In the genomic region with DNA sequence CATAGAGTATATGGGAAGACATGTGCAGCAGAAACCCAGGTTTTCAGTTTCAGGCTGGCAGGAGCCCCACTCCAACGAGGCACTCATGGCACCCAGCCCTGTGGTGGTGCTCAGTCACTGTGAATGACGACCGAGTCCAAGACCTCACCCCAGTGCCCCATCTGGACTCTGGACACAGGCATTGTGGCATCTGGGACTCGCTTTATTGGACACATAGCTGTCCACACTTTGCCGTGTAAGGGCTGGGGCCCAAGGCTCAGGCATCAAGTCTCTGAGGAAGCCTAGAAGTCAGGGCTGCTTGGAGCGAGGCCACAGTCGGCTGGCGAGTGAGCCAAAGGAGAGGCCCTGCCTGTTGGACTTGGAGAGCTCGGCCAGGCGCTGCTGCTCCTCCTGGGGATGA, we compare ENCODE assay signal across 33 mouse cellular contexts. TPM values are rescaled to one million over a fixed set of nuclear protein-coding genes. Genes with fewer than 3 reads are reported as not detected.
A peak's percentile ranks its signal among the peaks of the same experiment; 100 is the strongest.
DNase-seq lines count a peak whose midpoint lies in the region; ATAC-seq lines count a peak whose summit lies in the region.
"Had no signal": no experiment of that assay in that cellular context is flagged by ENCODE, and none has a peak within 500 bp of the region (broad histone marks: within the 10 kb centered on the region; RNA-seq: fewer than 3 reads in every experiment).

No protein-coding gene starts in this region.

- H3K4me3 ChIP-seq in kidney, embryonic 15.5 days (replicated peaks), result no peak overlapping the region
- H3K4me3 ChIP-seq: embryonic facial prominence, embryonic 13.5 days; erythroblast, embryonic 14.5 days; forebrain, embryonic 12.5 days; left cerebral cortex, adult 2 months; limb, embryonic 10.5 days; liver, embryonic 15.5 days; lung, embryonic 15.5 days; megakaryocyte, embryonic 14.5 days; neural tube, embryonic 12.5 days had no signal

- DNase-seq in adrenal gland, adult 2 months, result peak; percentile 32
- no peak for DNase-seq in adrenal gland, adult 18-20 months (ENCODE audit: low spot score in 2 of 2)
- peak; percentile 26 to 38 for DNase-seq in cerebellum, postnatal 25 days
- no peak for DNase-seq in cerebellum, adult 9-10 months
- DNase-seq in kidney, adult 8-10 months, result peak; percentile 57 to 61
- peak; percentile 66 for DNase-seq in adipocyte (ENCODE audit: low spot score)
- no peak for DNase-seq in frontal cortex, postnatal 36 days (ENCODE audit: low spot score in 2 of 2)
- DNase-seq: cerebellum, postnatal 36 days; embryo, embryonic 11 days; gastrocnemius, postnatal 36 days; liver; lung, postnatal 36 days; midbrain, embryonic 14.5 days; right cerebral cortex, postnatal 4 days; thymus, adult 18-20 months; thymus, postnatal 36 days had no signal

- H3K27ac ChIP-seq in kidney, embryonic 15.5 days, result no peak overlapping the region
- H3K27ac ChIP-seq: embryonic facial prominence, embryonic 13.5 days; forebrain, embryonic 12.5 days; hindbrain, embryonic 14.5 days; left cerebral cortex, adult 2 months; limb, embryonic 10.5 days; liver, embryonic 15.5 days; lung, embryonic 15.5 days; neural tube, embryonic 12.5 days had no signal

- H3K9ac ChIP-seq in kidney, embryonic 15.5 days, result no peak overlapping the region
- H3K9ac ChIP-seq: embryonic facial prominence, embryonic 13.5 days; forebrain, embryonic 12.5 days; hindbrain, embryonic 14.5 days; liver, embryonic 15.5 days; lung, embryonic 15.5 days; neural tube, embryonic 12.5 days had no signal

- H3K4me2 ChIP-seq in kidney, embryonic 15.5 days, result no peak overlapping the region
- H3K4me2 ChIP-seq: embryonic facial prominence, embryonic 13.5 days; forebrain, embryonic 12.5 days; hindbrain, embryonic 14.5 days; liver, embryonic 15.5 days; lung, embryonic 15.5 days; neural tube, embryonic 12.5 days had no signal

- 90% methylated on average over 10 of the region's 10 CpGs for WGBS in kidney, embryonic 15.5 days

- no peak for ATAC-seq in kidney, embryonic 15.5 days (replicated peaks; ENCODE audit: low FRiP score)
- ATAC-seq: activated CD4-positive, CD25-positive, alpha-beta regulatory T cell, adult 4 months had no signal

- H3K4me1 ChIP-seq in kidney, embryonic 15.5 days, result peaks cover 25% of the 10 kb centered on the region

- H3K36me3 ChIP-seq in kidney, embryonic 15.5 days, result peaks cover 59% of the 10 kb centered on the region

- no peaks in the 10 kb centered on the region for H3K9me3 ChIP-seq in kidney, embryonic 15.5 days (replicated peaks)
- H3K9me3 ChIP-seq: embryonic facial prominence, embryonic 13.5 days; forebrain, embryonic 12.5 days; limb, embryonic 10.5 days; liver, embryonic 15.5 days; lung, embryonic 15.5 days; megakaryocyte, embryonic 14.5 days; neural tube, embryonic 12.5 days had no signal

- peaks cover 33% of the 10 kb centered on the region for H3K27me3 ChIP-seq in kidney, embryonic 15.5 days
- H3K27me3 ChIP-seq: neural tube, embryonic 12.5 days had no signal

RNA-seq across cellular contexts. Expression of gene Dll3, which starts 3.6 kb away (rescaled TPM):
- total RNA-seq in adrenal gland, adult 2 months (2021), result under 1 TPM in 1 of 2 experiments, not detected in 1; 0.10 TPM
- 0.16 and 0.29 TPM in 2 replicates for polyA plus RNA-seq in adrenal gland, adult 2 months (2012; rRNA removed)
- total RNA-seq in adrenal gland, adult 18-20 months (2021), result under 1 TPM in 1 of 2 experiments, not detected in 1; 0.35 TPM
- 0.52 and 0.63 TPM in 2 replicates for polyA plus RNA-seq in kidney, embryonic 15.5 days (2015; fragmentation: Nextera tagmentation; extraction: Ambion mirVana)
- total RNA-seq: gastrocnemius, adult 18-20 months; gastrocnemius, postnatal 36 days; heart, adult 8-10 months; heart, postnatal 25 days had no signal
- polyA plus RNA-seq: erythroblast, embryonic 14.5 days; liver, embryonic 15.5 days had no signal

RNA-seq across cellular contexts. Expression of gene Timm50, which starts 6.2 kb away (rescaled TPM):
- total RNA-seq in adrenal gland, adult 2 months (2021), result 10 to 100 TPM; 66.6 to 99.9 TPM
- 90.5 and 101 TPM in 2 replicates for polyA plus RNA-seq in adrenal gland, adult 2 months (2012; rRNA removed)
- total RNA-seq in adrenal gland, adult 18-20 months (2021), result 10 to 100 TPM; 72.4 to 98.0 TPM
- 154 and 160 TPM in 2 replicates for polyA plus RNA-seq in kidney, embryonic 15.5 days (2015; fragmentation: Nextera tagmentation; extraction: Ambion mirVana)

RNA-seq across cellular contexts. Expression of gene Selenov, which starts 14.7 kb away (rescaled TPM):
- not detected for total RNA-seq in adrenal gland, adult 2 months (2021)
- 0.19 TPM in 1 of 2 replicates, not detected in the other for polyA plus RNA-seq in adrenal gland, adult 2 months (2012; rRNA removed)
- not detected for total RNA-seq in adrenal gland, adult 18-20 months (2021)
- polyA plus RNA-seq in kidney, embryonic 15.5 days (2015; fragmentation: Nextera tagmentation; extraction: Ambion mirVana), result 0.42 and 0.57 TPM in 2 replicates
- total RNA-seq: gastrocnemius, adult 18-20 months; gastrocnemius, postnatal 36 days; heart, adult 8-10 months; heart, postnatal 25 days had no signal
- polyA plus RNA-seq: activated CD4-positive, CD25-positive, alpha-beta regulatory T cell, adult 4 months; erythroblast, embryonic 14.5 days; heart, embryonic 14.5 days; intestine, embryonic 14.5 days; limb, embryonic 10.5 days; lung, embryonic 15.5 days had no signal

RNA-seq across cellular contexts. Expression of gene Eid2b, which starts 28.1 kb away (rescaled TPM):
- total RNA-seq in adrenal gland, adult 2 months (2021), result 10 to 100 TPM in 1 of 2 experiments, 1 to 10 TPM in 1; 9.1 to 17.6 TPM
- 44.8 and 49.6 TPM in 2 replicates for polyA plus RNA-seq in adrenal gland, adult 2 months (2012; rRNA removed)
- total RNA-seq in adrenal gland, adult 18-20 months (2021), result 10 to 100 TPM in 1 of 2 experiments, 1 to 10 TPM in 1; 9.4 to 10.1 TPM
- polyA plus RNA-seq in kidney, embryonic 15.5 days (2015; fragmentation: Nextera tagmentation; extraction: Ambion mirVana), result 11.4 and 11.6 TPM in 2 replicates

RNA-seq across cellular contexts. Expression of gene Supt5, which starts 32.9 kb away (rescaled TPM):
- total RNA-seq in adrenal gland, adult 2 months (2021), result 100 to 1,000 TPM; 156 to 171 TPM
- 163 and 190 TPM in 2 replicates for polyA plus RNA-seq in adrenal gland, adult 2 months (2012; rRNA removed)
- total RNA-seq in adrenal gland, adult 18-20 months (2021), result 100 to 1,000 TPM; 143 to 193 TPM
- 91.0 and 104 TPM in 2 replicates for polyA plus RNA-seq in kidney, embryonic 15.5 days (2015; fragmentation: Nextera tagmentation; extraction: Ambion mirVana)

Comparison
In these comparisons a context has a peak if more than half of its experiments do, and no peak if none do; other contexts are left out.
1. DNase-seq: peak in adrenal gland, adult 2 months (single experiment), cerebellum, postnatal 25 days (2 of 2), kidney, adult 8-10 months (2 of 2) and adipocyte (single experiment); none in adrenal gland, adult 18-20 months (0 of 2), cerebellum, adult 9-10 months (single experiment) and frontal cortex, postnatal 36 days (0 of 2).